Mouse (Mus musculus) stomach, postnatal 0 days (tissue): ENCODE data around the gene Dbh. TPM values are rescaled to one million over a fixed set of nuclear protein-coding genes. Genes with fewer than 3 reads are reported as not detected.

Experiments
- ATAC-seq: fragments of 200-750 bp; cut with Nextera tagmentation; 2 replicates; pipeline ENCODE4 v1.8.0; 2017; ENCODE audit not compliant: low FRiP score, low TSS enrichment
- DNase-seq: peaks from one replicate; pipeline ENCODE4 v3.0.0-alpha.2; 2016; ENCODE audit warnings: low spot score
- H3K27ac ChIP-seq: fragments of 300-500 bp; sonication (generic); replicated peaks from 2 replicates; pipeline ENCODE4 v1.5.1; 2014; ENCODE audit warnings: mild to moderate bottlenecking, control low read depth
- H3K27me3 ChIP-seq: fragments of 300-500 bp; sonication (generic); 2 replicates; pipeline ENCODE4 v1.6.1; 2014; ENCODE audit warnings: low read length; ENCODE audit not compliant: control insufficient read depth, insufficient read depth
- H3K36me3 ChIP-seq: fragments of 300-500 bp; sonication (generic); 2 replicates; pipeline ENCODE4 v1.6.1; 2014; ENCODE audit warnings: low read length, mixed read lengths; ENCODE audit not compliant: control insufficient read depth, insufficient read depth
- H3K4me1 ChIP-seq: fragments of 300-500 bp; sonication (generic); replicated peaks from 2 replicates; pipeline ENCODE4 v1.6.1; 2014; ENCODE audit warnings: antibody characterized with exemption; ENCODE audit not compliant: control insufficient read depth, insufficient read depth
- H3K4me2 ChIP-seq: fragments of 300-500 bp; sonication (generic); replicated peaks from 2 replicates; pipeline ENCODE4 v1.6.1; 2014; ENCODE audit warnings: low read depth, mild to moderate bottlenecking, control low read depth, moderate library complexity
- H3K4me3 ChIP-seq: fragments of 300-500 bp; sonication (generic); 2 replicates; pipeline ENCODE4 v1.5.1; 2014; ENCODE audit warnings: low read depth, low read length, control low read depth
- H3K9ac ChIP-seq: fragments of 300-500 bp; sonication (generic); 2 replicates; pipeline ENCODE4 v1.6.1; 2014; ENCODE audit warnings: mild to moderate bottlenecking, low read length, control low read depth, mixed read lengths
- H3K9me3 ChIP-seq: fragments of 300-500 bp; sonication (generic); 2 replicates; pipeline ENCODE4 v1.6.1; 2016; ENCODE audit warnings: low read length; ENCODE audit not compliant: control insufficient read depth
- CTCF ChIP-seq: IDR thresholded peaks from 2 replicates; pipeline ENCODE4 v1.5.1; 2016; ENCODE audit warnings: antibody characterized with exemption, low read depth, mild to moderate bottlenecking, moderate library complexity
- EP300 ChIP-seq: optimal IDR thresholded peaks from 2 replicates; pipeline ENCODE3; 2016; ENCODE audit warnings: antibody characterized with exemption
- WGBS: fragments of 180-500 bp; shearing (Covaris S2); extraction: QIAGEN DNeasy Blood & Tissue Kit; methylation state at CpG from one replicate; pipeline ENCODE4 v1.1.7; 2014; 5-methylcytosine and 5-hydroxymethylcytosine counted together
- polyA plus RNA-seq: library from polyadenylated mRNA; unstranded; fragments of >200 nt; fragmentation: Nextera tagmentation; extraction: Ambion mirVana; gene quantifications from 2 replicates; pipeline ENCODE4 v1.2.1, GENCODE M21; 2015

Dbh gene
- polyA plus RNA-seq, 1 experiment from 2014 or later: 0.13 TPM

DNA sequence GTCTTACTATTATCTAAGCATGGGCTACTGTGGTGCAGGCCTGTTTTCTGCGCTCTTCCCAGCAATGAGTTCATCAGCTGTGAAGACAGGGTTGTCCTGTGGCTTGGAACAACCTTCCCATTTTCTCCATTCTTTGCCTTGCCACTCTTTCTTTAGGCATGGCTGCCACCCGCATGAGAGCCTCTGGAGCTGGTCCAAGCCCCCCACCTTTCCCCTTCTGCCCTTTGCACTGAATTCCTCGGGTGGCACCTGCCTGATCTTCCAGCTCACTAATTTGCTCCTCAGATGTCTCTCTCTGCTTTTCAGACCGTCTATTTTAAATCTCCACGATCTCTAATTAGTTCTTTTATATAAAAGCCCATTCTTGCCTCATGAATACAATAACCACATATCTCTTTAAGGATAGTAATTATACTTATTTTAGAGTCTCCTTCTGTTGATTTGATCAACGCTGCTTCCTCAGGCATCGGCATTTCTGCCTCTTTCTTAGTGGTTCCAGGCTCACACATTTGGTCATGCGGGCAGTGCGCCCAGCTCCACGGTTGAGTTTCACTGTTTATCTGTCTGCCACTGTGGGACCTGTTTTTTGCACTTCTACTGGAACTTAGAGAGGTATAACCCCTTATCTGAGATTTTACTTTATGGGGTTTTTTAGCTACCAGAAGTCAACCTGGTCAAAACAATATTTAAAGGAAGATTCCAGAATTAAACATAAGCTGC, 10.4 kb upstream of the Dbh start:
- ATAC-seq (no peak), DNase-seq (no peak)
- no peak overlapping the region for H3K4me2 ChIP-seq
- no peaks in the 10 kb centered on the region for H3K27me3 ChIP-seq
- no peak overlapping the region for H3K27ac ChIP-seq
- no peak overlapping the region for H3K4me3 ChIP-seq
- TF ChIP-seq CTCF (no peak), EP300 (no peak)
- no peak overlapping the region for H3K9ac ChIP-seq
- no peaks in the 10 kb centered on the region for H3K9me3 ChIP-seq
- no peaks in the 10 kb centered on the region for H3K4me1 ChIP-seq
- H3K36me3 ChIP-seq: no peaks in the 10 kb centered on the region
- 79% methylated on average over 10 of the region's 10 CpGs for WGBS

GRCm38 (mm10) chr2:27156596-27156995, 8.4 kb upstream of the Dbh start:
- 71% methylated on average over 6 of the region's 6 CpGs for WGBS

DNA sequence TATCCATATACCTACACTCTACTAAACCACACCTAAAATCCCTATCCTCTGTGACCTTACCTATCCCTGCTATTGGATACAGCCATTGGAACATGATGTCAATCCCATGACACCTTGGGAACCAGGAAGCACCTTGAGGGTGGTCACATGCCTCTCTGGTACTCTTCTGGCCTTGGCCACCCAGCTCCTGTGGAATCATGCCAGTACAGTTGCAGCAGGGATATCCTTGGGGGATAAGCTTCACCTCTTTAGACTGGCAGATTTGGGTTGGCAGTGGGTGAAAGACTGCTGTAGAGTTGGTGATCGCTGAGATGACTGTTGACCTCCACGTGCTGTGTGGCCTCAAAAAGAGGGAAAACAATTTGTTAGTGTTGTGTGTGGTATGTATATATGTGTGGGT, 3.5 kb upstream of the Dbh start:
- 86% methylated on average over 2 of the region's 2 CpGs for WGBS
- Histone ChIP-seq H3K4me2 (no peak overlapping the region), H3K9ac (no peak overlapping the region), H3K27ac (no peak overlapping the region), H3K36me3 (no peaks in the 10 kb centered on the region), H3K4me1 (no peaks in the 10 kb centered on the region), H3K4me3 (no peak overlapping the region), H3K9me3 (no peaks in the 10 kb centered on the region), H3K27me3 (no peaks in the 10 kb centered on the region)
- ATAC-seq (no peak), DNase-seq (no peak)
- TF ChIP-seq CTCF (no peak), EP300 (no peak)

More at GRCm38 (mm10) chr2:27156596-27156995, 8.4 kb upstream of the Dbh start:
- TF ChIP-seq CTCF: no peak
- no peak for TF ChIP-seq EP300
- H3K9ac ChIP-seq: no peak overlapping the region
- no peak overlapping the region for H3K4me3 ChIP-seq
- H3K27ac ChIP-seq: no peak overlapping the region
- no peaks in the 10 kb centered on the region for H3K27me3 ChIP-seq
- no peaks in the 10 kb centered on the region for H3K9me3 ChIP-seq
- no peaks in the 10 kb centered on the region for H3K36me3 ChIP-seq
- no peak overlapping the region for H3K4me2 ChIP-seq
- DNase-seq (no peak), ATAC-seq (no peak)
- H3K4me1 ChIP-seq: no peaks in the 10 kb centered on the region

- H3K27me3 ChIP-seq: no peaks in the 10 kb centered on the region
- H3K27ac ChIP-seq: no peak overlapping the region
- no peaks in the 10 kb centered on the region for H3K36me3 ChIP-seq
- no peak overlapping the region for H3K9ac ChIP-seq
- no peaks in the 10 kb centered on the region for H3K4me1 ChIP-seq
- no peaks in the 10 kb centered on the region for H3K9me3 ChIP-seq
- no peak overlapping the region for H3K4me2 ChIP-seq
- DNase-seq (no peak), ATAC-seq (no peak)
- H3K4me3 ChIP-seq: no peak overlapping the region
- no peak for TF ChIP-seq EP300
- no peak for TF ChIP-seq CTCF
- WGBS: 67% methylated on average over 11 of the region's 11 CpGs
Measured at GRCm38 (mm10) chr2:27162656-27163055, 2.4 kb upstream of the Dbh start.

DNA sequence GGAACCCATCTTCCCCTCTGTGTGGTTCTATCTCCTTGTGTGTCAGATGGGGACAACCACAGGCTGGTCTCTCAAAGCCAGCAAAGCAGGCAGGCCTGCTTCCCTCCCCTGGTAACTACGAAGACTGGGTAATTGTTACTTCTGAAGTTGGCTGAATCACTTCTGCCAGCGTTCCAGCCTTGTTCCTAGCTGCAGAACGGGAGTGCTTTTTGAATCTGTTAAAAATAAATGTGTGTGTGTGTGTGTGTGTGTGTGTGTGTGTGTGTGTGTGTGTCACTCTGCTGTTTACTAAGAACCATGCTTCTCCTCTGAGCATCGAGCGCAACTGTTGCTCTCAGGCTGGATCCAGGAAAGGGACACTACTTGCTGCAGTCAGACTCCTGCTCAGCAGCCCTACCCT, 1.2 kb upstream of the Dbh start:
- no peak overlapping the region for H3K27ac ChIP-seq
- TF ChIP-seq EP300 (no peak), CTCF (no peak)
- no peak for ATAC-seq

DNA sequence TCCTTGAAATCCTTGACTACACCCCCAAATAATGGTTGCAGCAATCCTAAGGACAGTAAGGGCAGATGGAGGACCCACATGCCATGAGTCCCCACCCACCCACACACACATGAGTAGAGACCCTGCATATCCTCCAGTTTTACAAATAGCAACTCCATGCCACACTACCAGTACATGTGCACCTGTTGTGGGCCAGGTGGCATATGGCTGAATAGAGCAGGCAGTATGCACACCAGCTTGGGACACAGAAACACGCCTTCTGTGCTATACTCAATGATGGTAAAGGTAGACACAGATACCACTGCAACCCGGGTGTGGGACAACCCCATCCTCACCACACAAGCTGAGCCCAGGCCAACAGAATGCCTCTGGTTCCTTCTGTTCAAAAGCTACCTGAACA, 1.0 kb downstream of the Dbh start:
- no peak for TF ChIP-seq CTCF
- no peak for TF ChIP-seq EP300
- Histone ChIP-seq H3K4me3 (no peak overlapping the region), H3K27me3 (no peaks in the 10 kb centered on the region), H3K36me3 (no peaks in the 10 kb centered on the region), H3K27ac (no peak overlapping the region), H3K4me1 (no peaks in the 10 kb centered on the region), H3K9me3 (no peaks in the 10 kb centered on the region), H3K4me2 (no peak overlapping the region), H3K9ac (no peak overlapping the region)
- 75% methylated on average over 2 of the region's 2 CpGs for WGBS
- DNase-seq: no peak
- ATAC-seq: no peak

More for the DNA sequence above, 1.2 kb upstream of the Dbh start:
- no peaks in the 10 kb centered on the region for H3K27me3 ChIP-seq
- no peaks in the 10 kb centered on the region for H3K4me1 ChIP-seq
- no peak overlapping the region for H3K9ac ChIP-seq
- no peak for DNase-seq
- H3K4me2 ChIP-seq: no peak overlapping the region
- H3K9me3 ChIP-seq: no peaks in the 10 kb centered on the region
- 44% methylated on average over 5 of the region's 5 CpGs for WGBS
- no peaks in the 10 kb centered on the region for H3K36me3 ChIP-seq
- no peak overlapping the region for H3K4me3 ChIP-seq
